Mouse (Mus musculus) ovary, postnatal 14 days (tissue): ENCODE results near the gene F830045P16Rik.
A peak's percentile ranks its signal among the peaks of the same experiment; 100 is the strongest.
"Not testable (repeated sequence)": the region's sequence is repeated elsewhere in the genome, so short reads cannot be mapped to it uniquely, and the experiment has no call there.

Source experiments
- DNase-seq: peaks from one replicate; pipeline ENCODE4 v3.0.0; 2022; ENCODE audit warnings: low spot score

F830045P16Rik gene

GRCm38 (mm10) chr2:129483150-129483549 is 53.3 kb downstream of the F830045P16Rik start:
- no peak for DNase-seq

GRCm38 (mm10) chr2:129471905-129472304 is 64.5 kb downstream of the F830045P16Rik start:
- peak; percentile 18 for DNase-seq

GRCm38 (mm10) chr2:129470839-129471238 is 65.6 kb downstream of the F830045P16Rik start:
- DNase-seq = no peak

- not testable (repeated sequence) for DNase-seq
Measured at GRCm38 (mm10) chr2:129438772-129439171, 97.6 kb downstream of the F830045P16Rik start.

GRCm38 (mm10) chr2:129435154-129435553 is 101.2 kb downstream of the F830045P16Rik start:
- no peak for DNase-seq

GRCm38 (mm10) chr2:129423741-129424140 is 112.7 kb downstream of the F830045P16Rik start:
- DNase-seq = no peak

GRCm38 (mm10) chr2:129420897-129421561 is 115.4 kb downstream of the F830045P16Rik start:
- no peak for DNase-seq

- no peak for DNase-seq
Measured at GRCm38 (mm10) chr2:129419361-129419880, 117.0 kb downstream of the F830045P16Rik start.

- DNase-seq = no peak
Measured at GRCm38 (mm10) chr2:129414593-129414992, 121.8 kb downstream of the F830045P16Rik start.

- no peak for DNase-seq
Measured at GRCm38 (mm10) chr2:129413488-129413887, 122.9 kb downstream of the F830045P16Rik start.

- DNase-seq = no peak
Measured at GRCm38 (mm10) chr2:129411651-129412050, 124.8 kb downstream of the F830045P16Rik start.

- no peak for DNase-seq
Measured at GRCm38 (mm10) chr2:129410344-129410743, 126.1 kb downstream of the F830045P16Rik start.

GRCm38 (mm10) chr2:129408476-129408875 is 127.9 kb downstream of the F830045P16Rik start:
- peak; percentile 58 for DNase-seq
